Mouse (Mus musculus) C2C12 (cell line): ENCODE data around the gene Mafb.

Source experiments
- CTCF ChIP-seq: IDR thresholded peaks from one replicate; pipeline ENCODE4 v1.5.1; 2011; ENCODE audit not compliant: control insufficient read depth, insufficient read depth, insufficient read length
- FOSL1 ChIP-seq: IDR thresholded peaks from one replicate; pipeline ENCODE4 v1.8.0; 2011; ENCODE audit warnings: mild to moderate bottlenecking, low read length; ENCODE audit not compliant: poor library complexity, insufficient read depth, severe bottlenecking
- MAX ChIP-seq: IDR thresholded peaks from one replicate; pipeline ENCODE4 v1.6.1; 2011; ENCODE audit warnings: mild to moderate bottlenecking, control low read depth
- MYOD1 ChIP-seq: IDR thresholded peaks from one replicate; pipeline ENCODE4 v1.6.1; 2011; ENCODE audit warnings: low read depth; ENCODE audit not compliant: control insufficient read depth, insufficient read length
- MYOG ChIP-seq: IDR thresholded peaks from one replicate; pipeline ENCODE4 v1.6.1; 2011; ENCODE audit not compliant: control insufficient read depth, insufficient read length; ENCODE audit errors: extremely low read depth
- USF1 ChIP-seq: IDR thresholded peaks from one replicate; pipeline ENCODE4 v1.6.1; 2011; ENCODE audit warnings: low read depth, mild to moderate bottlenecking, control low read depth, moderate library complexity

DNA sequence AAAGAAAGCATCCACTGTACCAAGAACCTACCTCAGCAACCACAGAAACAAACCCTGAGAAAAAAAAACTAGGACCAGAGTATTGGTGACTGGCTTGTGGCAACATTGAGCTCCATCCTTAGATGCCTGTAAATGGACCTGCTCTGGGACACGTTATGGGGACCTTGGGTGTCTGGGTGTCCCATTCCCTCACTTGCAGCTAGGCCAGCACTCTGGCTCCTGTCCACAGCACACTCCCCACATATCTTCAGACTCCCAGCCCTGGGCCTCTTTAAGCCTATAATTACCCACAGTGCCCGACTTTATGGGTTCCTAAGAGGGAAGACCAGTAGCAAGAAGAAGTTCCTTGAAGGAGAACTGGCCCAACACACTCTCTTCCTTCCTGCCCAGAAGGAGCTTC is 30.8 kb downstream of the Mafb start:
- TF ChIP-seq MYOG (no peak), CTCF (no peak), USF1 (no peak), MYOD1 (no peak), MAX (no peak), FOSL1 (no peak)
